Comparison of ENCODE assay signal across 21 mouse cellular contexts in genomic region chr5:88885503-88885902, GRCm38 (mm10). TPM values are rescaled to one million over a fixed set of nuclear protein-coding genes. Genes with fewer than 3 reads are reported as not detected.
DNase-seq lines count a peak whose midpoint lies in the region; ATAC-seq and TF ChIP-seq lines count a peak whose summit lies in the region.
"Had no signal": no experiment of that assay in that cellular context is flagged by ENCODE, and none has a peak within 500 bp of the region (broad histone marks: within the 10 kb centered on the region; RNA-seq: fewer than 3 reads in every experiment).

No protein-coding gene starts in this region.

- H3K4me1 ChIP-seq in kidney, embryonic 16.5 days (ENCODE audit: insufficient read depth, low read length), result peaks cover 8% of the 10 kb centered on the region
- H3K4me1 ChIP-seq in midbrain, embryonic 13.5 days (replicated peaks), result peaks cover 11% of the 10 kb centered on the region

- no peak for TF ChIP-seq CTCF in brain, embryonic 14.5 days (IDR thresholded peaks at IDR 0.05; ENCODE audit: borderline replicate concordance, extremely low read depth, insufficient read depth, insufficient read length)

- no peak overlapping the region for H3K4me2 ChIP-seq in kidney, embryonic 16.5 days (replicated peaks; ENCODE audit: low read depth, low read length)
- H3K4me2 ChIP-seq in midbrain, embryonic 13.5 days (replicated peaks), result no peak overlapping the region

- H3K36me3 ChIP-seq in kidney, embryonic 16.5 days (ENCODE audit: insufficient read depth, low read length), result no peaks in the 10 kb centered on the region
- no peaks in the 10 kb centered on the region for H3K36me3 ChIP-seq in midbrain, embryonic 13.5 days
- H3K36me3 ChIP-seq: embryonic facial prominence, embryonic 15.5 days; hindbrain, embryonic 13.5 days; kidney, embryonic 15.5 days had no signal

- TF ChIP-seq POLR2A in brain, embryonic 14.5 days (IDR thresholded peaks at IDR 0.05; ENCODE audit: borderline replicate concordance, extremely low read depth, insufficient read depth, insufficient read length, poor library complexity, severe bottlenecking), result no peak

- no peaks in the 10 kb centered on the region for H3K9me3 ChIP-seq in kidney, embryonic 16.5 days (ENCODE audit: low read length)
- no peaks in the 10 kb centered on the region for H3K9me3 ChIP-seq in midbrain, embryonic 13.5 days
- H3K9me3 ChIP-seq: embryonic facial prominence, embryonic 15.5 days; hindbrain, embryonic 13.5 days; kidney, embryonic 15.5 days had no signal

- 83% methylated on average over 3 of the region's 3 CpGs for WGBS in kidney, embryonic 16.5 days
- WGBS in midbrain, embryonic 13.5 days, result 83% methylated on average over 3 of the region's 3 CpGs

- no peak overlapping the region for H3K27ac ChIP-seq in kidney, embryonic 16.5 days (ENCODE audit: low read length)
- no peak overlapping the region for H3K27ac ChIP-seq in midbrain, embryonic 13.5 days
- H3K27ac ChIP-seq: embryonic facial prominence, embryonic 15.5 days; hindbrain, embryonic 13.5 days; kidney, embryonic 15.5 days had no signal

- H3K4me3 ChIP-seq in kidney, embryonic 16.5 days (ENCODE audit: low read length), result no peak overlapping the region
- no peak overlapping the region for H3K4me3 ChIP-seq in midbrain, embryonic 13.5 days (replicated peaks)
- H3K4me3 ChIP-seq: myocyte had no signal

- DNase-seq in heart, adult 11 months, result peak; percentile 86
- no peak for DNase-seq in heart, postnatal 4 days
- peak; percentile 10 for DNase-seq in kidney, adult 9 months
- peak; percentile 11 for DNase-seq in brain, embryonic 14.5 days (ENCODE audit: low read depth)
- DNase-seq in fibroblast of lung, adult 2 months (ENCODE audit: low read depth), result peak; percentile 25
- no peak for DNase-seq in testis, postnatal 10 days (ENCODE audit: low spot score)
- DNase-seq: adrenal gland, postnatal 36 days; cerebellum, adult 2 months; cerebellum, postnatal 36 days; gastrocnemius, postnatal 14 days; liver; midbrain, embryonic 14.5 days; thymus, postnatal 4 days had no signal

- no peak for ATAC-seq in kidney, embryonic 16.5 days (ENCODE audit: low FRiP score, low TSS enrichment)
- ATAC-seq in midbrain, embryonic 13.5 days, result no peak
- ATAC-seq: inflammation-experienced regulatory T-cells, adult 6 months had no signal

- no peak overlapping the region for H3K9ac ChIP-seq in kidney, embryonic 16.5 days (replicated peaks; ENCODE audit: low read length)
- H3K9ac ChIP-seq in midbrain, embryonic 13.5 days (replicated peaks), result no peak overlapping the region
- H3K9ac ChIP-seq: embryonic facial prominence, embryonic 15.5 days; kidney, embryonic 15.5 days had no signal

- peaks cover 6% of the 10 kb centered on the region for H3K27me3 ChIP-seq in kidney, embryonic 16.5 days (ENCODE audit: insufficient read depth, low read length)
- H3K27me3 ChIP-seq in midbrain, embryonic 13.5 days, result peaks cover 25% of the 10 kb centered on the region

RNA-seq across cellular contexts. Expression of gene Slc4a4, which starts 1.1 kb away (rescaled TPM):
- total RNA-seq in heart, postnatal 4 days (2021), result 10 to 100 TPM; 39.4 to 40.4 TPM
- 11.1 and 12.7 TPM in 2 replicates for polyA plus RNA-seq in kidney, embryonic 16.5 days (2015; fragmentation: Nextera tagmentation; extraction: Ambion mirVana)
- polyA plus RNA-seq in brain, embryonic 14.5 days (2012; rRNA removed), result 2.5 and 6.3 TPM in 2 replicates
- 1.5 and 1.9 TPM in 2 replicates for polyA plus RNA-seq in midbrain, embryonic 13.5 days (2015; fragmentation: Nextera tagmentation; extraction: Ambion mirVana)
- total RNA-seq: megakaryocyte, adult 5-6 weeks had no signal

Comparison
In these comparisons a context has a peak if more than half of its experiments do, and no peak if none do; other contexts are left out.
1. DNase-seq: peak in heart, adult 11 months (single experiment), kidney, adult 9 months (single experiment), brain, embryonic 14.5 days (single experiment) and fibroblast of lung, adult 2 months (single experiment); none in heart, postnatal 4 days (single experiment) and testis, postnatal 10 days (single experiment).